Mouse (Mus musculus): Measurements from ENCODE around the gene Tmbim1. TPM values are rescaled to one million over a fixed set of nuclear protein-coding genes. Genes with fewer than 3 reads are reported as not detected.
A peak's percentile ranks its signal among the peaks of the same experiment; 100 is the strongest.

The Tmbim1 gene
- total and polyA plus RNA-seq, 3 experiments: 26.6 to 35.1 (median 32.4) TPM

DNA sequence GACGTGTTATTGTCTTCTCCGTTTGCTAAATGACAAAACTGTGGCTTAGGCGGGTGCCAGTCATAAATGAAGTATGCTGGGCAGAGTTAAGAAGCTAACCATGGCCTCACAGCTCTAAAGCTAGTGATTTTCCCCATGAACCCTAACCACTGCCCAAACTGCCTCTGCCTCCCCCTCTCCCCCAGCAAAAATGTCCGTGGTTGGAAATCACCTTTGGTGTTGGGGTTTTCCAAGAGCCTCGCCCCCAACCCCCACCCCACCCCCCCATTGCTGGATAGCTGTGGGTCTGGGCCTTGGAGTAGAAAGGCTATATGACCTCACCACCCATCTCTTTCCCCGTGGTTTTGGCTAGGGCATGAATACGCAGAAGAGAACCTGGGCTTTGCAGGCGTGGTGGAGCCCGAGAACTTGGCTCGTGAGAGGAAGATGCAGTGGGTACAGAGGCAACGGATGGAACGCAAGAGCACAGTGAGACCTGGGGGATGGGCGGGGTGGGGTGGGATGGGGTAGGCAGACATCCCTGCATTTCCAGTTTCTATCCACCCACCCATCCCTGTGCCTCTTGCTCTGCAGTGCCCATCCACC lies 45.9 kb upstream of the Tmbim1 start (continued):
- TF ChIP-seq JUN (IDR thresholded peaks at IDR 0.05; ENCODE audit: insufficient read depth, low read depth, low read length) (no peak), UBTF (IDR thresholded peaks at IDR 0.05; ENCODE audit: low read depth, low read length) (peak; percentile 61; the same call in 1 of the 2 replicates), ZC3H11A (IDR thresholded peaks at IDR 0.05; ENCODE audit: low read depth, low read length) (no peak), ZNF384 (IDR thresholded peaks at IDR 0.05; ENCODE audit: low read depth, low read length) (no peak; the same call in 1 of the 2 replicates), POLR2AphosphoS2 (IDR thresholded peaks at IDR 0.05; ENCODE audit: low read depth, low read length) (no peak), SMC3 (IDR thresholded peaks at IDR 0.05; ENCODE audit: low read depth, low read length) (0 out of 2 replicates have a peak, but pooled peaks have one; percentile 2), ZMIZ1 (IDR thresholded peaks at IDR 0.05; ENCODE audit: low read depth, low read length) (peak; percentile 22; the same call in 1 of the 2 replicates), MAX (IDR thresholded peaks at IDR 0.05; ENCODE audit: low read length) (peak; percentile 62; the same call in 1 of the 2 replicates), TBP (conservative IDR thresholded peaks at IDR 0.05; ENCODE audit: low read depth, low read length) (0 out of 2 replicates have a peak, but pooled peaks have one; percentile 49), EP300 (IDR thresholded peaks at IDR 0.05; ENCODE audit: low read length) (peak; percentile 87), MAFK (IDR thresholded peaks at IDR 0.05; ENCODE audit: insufficient replicate concordance, low read length) (no peak; the same call in 1 of the 2 replicates), MAZ (IDR thresholded peaks at IDR 0.05; ENCODE audit: low read depth, low read length) (peak; percentile 85)

DNA sequence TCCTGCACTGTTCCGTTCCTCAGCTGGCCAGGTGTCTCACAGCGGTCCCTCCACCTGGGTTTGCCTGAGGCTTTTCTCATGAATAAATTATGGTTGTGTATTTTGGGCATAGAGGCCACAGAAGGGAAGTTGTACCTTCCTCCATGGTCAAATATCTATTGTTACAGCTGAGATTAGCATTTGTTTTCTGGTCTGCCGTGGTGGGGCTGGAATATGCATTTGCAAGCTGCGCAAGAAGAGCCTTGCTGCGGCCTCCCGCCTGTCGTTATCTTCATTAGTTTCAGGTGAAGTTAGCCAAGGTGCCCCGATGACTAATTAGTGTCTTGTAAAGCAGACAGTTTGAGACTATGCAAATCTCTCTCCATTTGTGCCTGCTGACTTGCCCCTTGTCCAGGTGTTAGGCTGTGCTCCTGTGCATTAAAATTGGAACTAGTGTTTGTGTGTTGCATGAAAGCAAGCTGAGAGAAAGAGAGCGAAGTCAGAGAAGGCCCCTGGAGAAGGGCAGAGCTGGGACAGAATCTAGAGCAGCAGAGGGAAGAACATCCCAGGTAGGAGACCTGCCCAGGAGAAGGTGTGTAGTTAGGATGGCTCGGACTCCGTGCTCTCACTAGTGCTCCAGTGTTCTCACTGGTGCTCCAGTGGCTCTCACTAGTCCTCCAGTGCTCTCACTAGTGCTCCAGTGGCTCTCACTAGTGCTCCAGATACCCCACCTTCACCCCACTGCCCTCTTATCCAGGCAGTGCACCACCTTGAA lies 38.9 kb upstream of the Tmbim1 start:
- peak overlapping the region; percentile 37; the same call in 1 of the 2 replicates for H3K9ac ChIP-seq (ENCODE audit: insufficient read depth, low read depth)
- peaks cover 55% of the 10 kb centered on the region for H3K79me2 ChIP-seq (replicated peaks; ENCODE audit: control insufficient read depth, extremely low read depth, insufficient read depth, poor library complexity, severe bottlenecking)
- peak overlapping the region; percentile 100 for H3K27ac ChIP-seq (ENCODE audit: insufficient read depth, low read depth)
- peaks cover 67 to 90% of the 10 kb centered on the region in 2 experiments for H3K4me1 ChIP-seq (ENCODE audit: control insufficient read depth in 1 of 2, insufficient read depth in 2 of 2)
- H3K4me2 ChIP-seq (ENCODE audit: insufficient read depth, low read depth, poor library complexity, severe bottlenecking): peak overlapping the region; percentile 80
- no peaks in the 10 kb centered on the region for H3K27me3 ChIP-seq (replicated peaks)
- dilution Hi-C loops (cut with MboI; ENCODE audit: extremely low pct_ligation_motif_present, extremely low pct_unique_long_range_greater_than_20kb, low sequenced_read_pairs) (no loop called here), in situ Hi-C loops (cut with MboI; ENCODE audit: low pct_ligation_motif_present, low pct_unique_long_range_greater_than_20kb, low sequenced_read_pairs) (no loop called here)
- peaks cover 13% of the 10 kb centered on the region for H3K9me3 ChIP-seq (replicated peaks; ENCODE audit: low read length)
- peak overlapping the region in 2 of 3 experiments; percentile 33 to 46 for H3K4me3 ChIP-seq (replicated peaks in 1 of 3; ENCODE audit: low read depth in 2 of 3, low read length in 2 of 3, poor library complexity in 1 of 3)
- H3K36me3 ChIP-seq (replicated peaks in 1 of 2; ENCODE audit: control insufficient read depth in 1 of 2, insufficient read depth in 1 of 2, low read length in 1 of 2): peaks cover 40 to 60% of the 10 kb centered on the region in 2 experiments
- peak; percentile 90 for DNase-seq (ENCODE audit: extremely low read depth)
- TF ChIP-seq HCFC1 (IDR thresholded peaks at IDR 0.05; ENCODE audit: low read depth, low read length) (peak; percentile 28; the same call in 1 of the 2 replicates), BHLHE40 (IDR thresholded peaks at IDR 0.05; ENCODE audit: low read depth, low read length) (peak; percentile 86), USF2 (conservative IDR thresholded peaks at IDR 0.05; ENCODE audit: low read depth, low read length) (no peak), MEF2A (IDR thresholded peaks at IDR 0.05; ENCODE audit: borderline replicate concordance, low read depth, low read length) (peak; percentile 97), MAFK (IDR thresholded peaks at IDR 0.05; ENCODE audit: insufficient replicate concordance, low read length) (peak; percentile 70; the same call in 1 of the 2 replicates), MXI1 (IDR thresholded peaks at IDR 0.05; ENCODE audit: low read depth, low read length) (peak; percentile 71; the same call in 1 of the 2 replicates), JUND (conservative IDR thresholded peaks at IDR 0.05; ENCODE audit: low read depth, low read length) (peak; percentile 56), MYC (IDR thresholded peaks at IDR 0.05; ENCODE audit: low read depth, low read length) (no peak; the same call in 1 of the 2 replicates), CHD1 (IDR thresholded peaks at IDR 0.05; ENCODE audit: low read depth, low read length) (peak; percentile 86), SIN3A (IDR thresholded peaks at IDR 0.05; ENCODE audit: low read length) (0 out of 2 replicates have a peak, but pooled peaks have one; percentile 67), ZMIZ1 (IDR thresholded peaks at IDR 0.05; ENCODE audit: low read depth, low read length) (peak; percentile 68), RAD21 (IDR thresholded peaks at IDR 0.05; ENCODE audit: low read depth, low read length) (no peak; the same call in 1 of the 2 replicates), ZKSCAN1 (IDR thresholded peaks at IDR 0.05; ENCODE audit: borderline replicate concordance, low read depth, low read length) (no peak), RCOR1 (conservative IDR thresholded peaks at IDR 0.05; ENCODE audit: low read depth, low read length) (peak; percentile 52), IRF4 (IDR thresholded peaks at IDR 0.05; ENCODE audit: low read depth, low read length) (peak; percentile 83), ETS1 (conservative IDR thresholded peaks at IDR 0.05; ENCODE audit: low read depth, low read length) (peak; percentile 95), TCF12 (IDR thresholded peaks at IDR 0.05; ENCODE audit: low read depth, low read length) (peak; percentile 99), JUN (IDR thresholded peaks at IDR 0.05; ENCODE audit: insufficient read depth, low read depth, low read length) (peak; percentile 62), KAT2A (IDR thresholded peaks at IDR 0.05; ENCODE audit: insufficient replicate concordance, low read length) (no peak), SMC3 (IDR thresholded peaks at IDR 0.05; ENCODE audit: low read depth, low read length) (peak; percentile 7; the same call in 1 of the 2 replicates), EP300 (IDR thresholded peaks at IDR 0.05; ENCODE audit: low read length) (peak; percentile 95), GABPA (IDR thresholded peaks at IDR 0.05; ENCODE audit: insufficient replicate concordance, low read depth, low read length) (no peak), CHD2 (IDR thresholded peaks at IDR 0.05; ENCODE audit: low read length) (peak; percentile 73), POLR2A (IDR thresholded peaks at IDR 0.05; ENCODE audit: low read depth, low read length) (no peak), NRF1 (IDR thresholded peaks at IDR 0.05; ENCODE audit: low read depth, low read length) (peak; percentile 70), TBP (conservative IDR thresholded peaks at IDR 0.05; ENCODE audit: low read depth, low read length) (peak; percentile 25; the same call in 1 of the 2 replicates), MAZ (IDR thresholded peaks at IDR 0.05; ENCODE audit: low read depth, low read length) (peak; percentile 81; the same call in 1 of the 2 replicates)
